Mouse (Mus musculus) c-Kit-positive CD71-positive TER-119-positive erythroid progenitor cells, embryonic 14.5 days (primary cell): ENCODE data around the gene Usp7.
A peak's percentile ranks its signal among the peaks of the same experiment; 100 is the strongest.
"Not testable (repeated sequence)": the region's sequence is repeated elsewhere in the genome, so short reads cannot be mapped to it uniquely, and the experiment has no call there.

ENCODE experiments used
- DNase-seq: peaks from one replicate; pipeline ENCODE4 v3.0.0-alpha.2; 2013; ENCODE audit warnings: low spot score

Gene Usp7

DNA sequence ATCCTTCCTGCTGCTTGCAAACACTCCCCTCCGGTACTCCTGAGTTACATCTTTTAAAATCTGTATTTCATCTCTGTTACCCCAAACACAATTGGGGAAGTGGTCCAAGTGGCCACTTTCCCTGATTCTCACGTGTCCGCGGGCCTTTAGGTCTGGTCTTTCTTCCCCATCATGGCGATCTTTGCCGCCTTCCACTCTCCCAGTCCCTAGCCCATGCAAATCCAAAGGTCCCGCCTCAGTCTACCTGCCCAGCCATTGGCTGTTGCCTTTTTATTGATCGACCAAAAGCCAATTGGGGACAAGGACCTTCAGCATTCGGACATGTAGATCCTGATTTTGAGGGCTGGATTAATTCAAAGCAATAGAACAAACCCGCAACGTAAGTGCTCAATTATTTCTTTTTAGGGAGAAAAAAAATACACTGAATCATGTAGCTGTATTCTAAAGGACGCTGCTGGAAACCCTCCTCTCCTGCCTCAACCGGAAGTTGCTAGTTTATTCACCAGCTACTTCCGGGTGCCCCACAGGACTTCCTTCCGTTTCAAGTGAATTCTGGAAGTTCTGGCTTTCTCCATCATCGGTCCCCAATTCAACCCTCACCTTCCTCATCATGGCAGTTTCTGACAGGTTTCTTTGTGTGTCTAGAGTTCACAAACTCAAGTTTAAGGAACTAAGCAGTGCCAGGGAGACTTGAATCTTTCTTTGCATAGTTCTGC lies 8.8 kb downstream of the Usp7 start:
- no peak for DNase-seq

DNA sequence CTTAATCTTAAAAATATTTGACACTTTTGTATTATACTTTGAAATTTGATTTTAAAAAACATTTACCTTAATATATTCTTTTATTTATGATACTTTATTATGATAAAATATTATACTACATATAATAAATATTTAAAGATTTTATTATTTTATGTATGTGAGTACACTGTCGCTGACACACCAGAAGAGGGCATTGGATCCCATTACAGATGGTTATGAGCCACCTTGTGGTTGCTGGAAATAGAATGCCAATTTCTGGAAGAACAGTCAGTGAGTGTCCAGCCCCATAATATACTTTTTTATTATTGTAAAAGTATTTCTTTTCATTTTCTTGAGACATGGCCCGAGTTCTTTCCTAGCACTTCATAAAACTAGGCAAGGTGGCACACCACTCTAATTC lies 10.4 kb downstream of the Usp7 start:
- no peak for DNase-seq

GRCm38 (mm10) chr16:8781191-8781590 lies 10.9 kb downstream of the Usp7 start:
- DNase-seq, result no peak

- no peak for DNase-seq
Measured at GRCm38 (mm10) chr16:8780187-8780586, 11.9 kb downstream of the Usp7 start.

DNA sequence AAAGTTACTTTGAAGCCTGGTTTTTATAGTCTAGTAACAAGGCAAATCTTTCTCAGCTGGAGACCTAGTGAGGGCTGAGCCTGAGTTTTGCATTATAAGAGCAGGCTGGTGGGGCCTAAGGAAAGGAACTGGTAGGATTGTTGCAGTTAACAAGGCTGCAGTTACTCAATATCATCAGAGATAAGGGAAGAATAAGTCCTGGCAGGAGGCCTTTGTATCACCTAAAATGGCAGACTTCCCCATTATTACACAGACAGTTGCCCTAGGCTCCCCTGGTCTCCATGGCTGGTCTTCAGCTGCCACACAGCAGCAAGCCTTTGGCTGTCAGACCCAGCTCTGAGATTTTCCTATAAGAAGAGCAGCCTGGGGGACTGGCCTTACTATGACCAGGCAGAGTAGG lies 13.4 kb downstream of the Usp7 start:
- no peak for DNase-seq

DNA sequence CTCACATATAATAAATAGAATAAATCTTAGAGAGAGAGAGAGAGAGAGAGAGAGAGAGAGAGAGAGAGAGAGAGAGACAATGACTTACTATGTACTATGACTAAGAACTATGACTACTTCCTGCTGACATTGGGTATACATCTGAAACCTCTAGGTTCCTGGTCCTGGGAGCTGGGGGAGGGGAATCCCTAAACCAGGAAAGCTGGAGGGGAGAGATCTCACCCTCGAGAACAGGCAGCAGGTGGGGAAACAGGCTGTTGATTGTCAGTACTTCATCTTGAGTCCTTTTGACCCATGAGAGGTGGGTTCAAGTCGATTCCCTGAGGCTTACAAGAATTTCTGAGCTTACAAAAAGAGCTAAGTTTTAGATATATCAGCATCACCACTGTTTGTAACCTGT lies 14.9 kb downstream of the Usp7 start:
- DNase-seq, result no peak

DNA sequence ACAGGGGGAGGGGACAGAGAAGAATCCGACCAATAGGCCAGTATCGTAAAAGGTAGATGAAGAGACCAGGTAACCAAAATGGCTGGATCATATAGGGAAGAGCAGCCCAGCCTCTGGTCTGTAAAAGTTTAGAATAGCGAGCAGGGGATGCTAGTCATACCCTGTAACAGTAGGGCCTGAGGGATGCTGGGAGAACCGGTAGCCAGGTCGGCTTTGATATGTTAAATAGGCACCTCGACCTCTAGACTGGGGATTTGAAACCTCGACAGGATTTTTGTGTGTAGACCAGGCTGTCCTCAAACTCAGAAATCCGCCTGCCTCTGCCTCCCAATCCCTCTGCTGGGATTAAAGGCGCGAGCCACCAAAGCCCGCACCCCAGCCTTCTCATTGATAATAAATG lies 15.5 kb downstream of the Usp7 start:
- no peak for DNase-seq

GRCm38 (mm10) chr16:8771086-8771485 lies 21.0 kb downstream of the Usp7 start:
- DNase-seq, result no peak

DNA sequence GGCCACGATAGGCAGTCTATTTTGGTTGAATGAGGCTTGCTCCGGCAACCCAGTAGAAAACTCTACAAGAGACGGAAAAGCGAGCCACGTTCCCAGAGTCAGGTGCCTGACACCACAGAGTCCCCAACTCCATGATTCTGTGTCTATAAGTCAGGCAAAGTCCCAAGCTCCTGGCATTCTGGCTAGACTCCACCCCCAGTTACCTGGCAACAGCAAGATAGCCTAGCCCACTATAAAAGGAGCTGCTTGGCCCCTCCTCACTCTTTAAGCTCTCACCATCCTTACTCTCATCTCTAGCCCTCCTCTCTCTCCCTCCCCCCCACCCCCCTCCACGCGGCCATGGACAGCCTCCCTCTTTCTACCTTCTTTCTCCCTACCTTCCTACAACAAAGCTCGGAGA lies 21.8 kb downstream of the Usp7 start:
- DNase-seq, result not testable (repeated sequence)

DNA sequence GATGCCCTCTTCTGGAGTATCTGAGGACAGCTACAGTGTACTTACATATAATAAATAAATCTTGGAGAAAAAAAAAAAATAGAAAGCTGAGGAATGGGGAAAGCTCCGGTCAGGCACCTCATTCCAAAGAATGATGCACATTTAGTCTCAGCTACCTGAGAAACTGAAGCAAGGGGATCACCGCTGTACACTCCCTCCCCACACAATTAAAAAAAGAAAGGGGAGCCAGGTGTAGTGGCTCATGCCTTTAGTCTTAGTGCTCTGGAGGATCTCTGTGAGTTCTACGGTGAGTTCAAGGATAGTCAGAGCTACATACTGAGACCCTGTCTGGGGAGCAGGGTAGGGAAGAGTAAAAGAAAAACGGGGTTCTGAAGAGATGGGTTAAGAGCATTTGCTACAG lies 22.6 kb downstream of the Usp7 start:
- no peak for DNase-seq

DNA sequence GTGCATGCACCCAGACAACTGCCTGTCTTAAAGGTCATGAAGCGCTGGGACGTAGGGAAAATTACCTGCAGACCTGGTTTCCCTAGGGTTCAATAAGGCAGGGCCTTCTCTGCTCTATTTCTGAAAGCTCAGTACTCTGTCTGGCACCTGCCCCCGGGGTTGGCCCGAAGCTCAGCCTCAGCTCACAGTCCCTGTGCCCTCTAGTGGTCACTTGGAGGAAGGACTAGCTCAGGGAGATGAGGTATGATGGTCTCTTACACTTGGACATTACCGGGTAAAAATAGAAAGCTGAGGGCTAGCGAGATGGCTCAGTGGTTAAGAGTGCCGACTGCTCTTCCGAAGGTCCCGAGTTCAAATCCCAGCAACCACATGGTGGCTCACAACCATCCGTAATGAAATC lies 23.0 kb downstream of the Usp7 start:
- peak; percentile 86 for DNase-seq

DNA sequence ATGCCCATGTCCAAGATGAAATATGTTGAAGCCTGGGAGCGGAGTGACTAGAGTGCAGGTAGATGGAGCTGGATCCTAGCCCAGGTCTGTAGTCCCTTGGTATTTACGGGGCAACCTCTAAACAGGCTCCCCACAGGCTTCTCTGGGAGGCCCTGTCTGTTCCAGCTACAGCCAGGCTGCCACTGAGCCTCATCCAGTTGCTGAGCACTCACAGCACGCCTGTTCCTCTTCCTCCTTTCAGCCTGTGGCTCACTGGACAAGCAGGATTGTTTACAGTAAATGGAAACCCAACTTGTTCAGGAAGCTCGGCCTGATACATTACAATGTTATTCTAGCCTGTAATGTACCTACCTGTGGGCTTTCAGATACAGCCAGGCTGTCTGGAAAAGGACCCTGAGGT lies 23.5 kb downstream of the Usp7 start:
- DNase-seq, result no peak

GRCm38 (mm10) chr16:8768071-8768470 lies 24.0 kb downstream of the Usp7 start:
- peak; percentile 47 for DNase-seq

DNA sequence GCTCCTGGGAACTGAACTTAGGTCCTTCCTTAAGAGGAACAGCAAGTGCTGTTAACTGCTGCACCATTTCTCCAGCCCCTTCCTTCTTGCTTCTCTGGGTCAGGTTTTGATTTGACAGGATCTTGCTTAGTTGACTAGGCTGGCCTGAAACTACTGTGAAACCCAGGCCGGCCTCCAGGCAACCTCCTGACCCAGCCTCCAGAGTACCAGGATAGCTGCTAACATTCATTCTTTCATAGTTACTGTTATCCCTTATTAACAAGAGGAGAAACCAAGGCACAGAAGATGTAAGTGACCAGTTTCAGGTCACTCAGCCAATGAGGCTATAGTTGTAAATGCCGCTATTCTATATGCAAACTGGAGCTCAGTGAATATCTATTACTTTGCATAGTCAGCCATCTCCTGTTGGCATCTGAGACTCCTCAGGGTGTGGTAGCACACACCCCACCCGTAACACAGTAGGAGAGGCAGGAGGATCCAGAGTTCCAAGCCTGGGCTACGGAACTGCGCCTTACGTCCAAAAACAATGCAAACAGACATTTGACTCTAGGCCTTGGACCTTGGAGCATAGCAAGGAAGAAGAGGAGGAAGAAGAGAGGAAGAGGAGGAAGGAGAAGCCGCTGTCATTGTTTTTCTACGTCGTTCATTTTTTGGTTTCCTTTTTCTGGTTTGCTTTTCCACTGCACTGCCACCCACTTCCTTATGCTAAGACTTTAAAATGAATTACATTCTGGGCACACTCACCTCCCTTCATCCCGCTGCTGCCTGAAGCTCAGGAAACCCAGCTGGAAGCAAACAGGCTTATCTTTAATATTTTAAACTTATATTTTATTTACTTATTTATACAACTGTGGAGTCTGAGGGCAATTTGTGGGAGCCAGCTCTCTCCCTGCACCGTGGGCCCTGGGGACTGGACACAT lies 24.7 kb downstream of the Usp7 start:
- peak; percentile 67 for DNase-seq

GRCm38 (mm10) chr16:8766196-8766595 lies 25.9 kb downstream of the Usp7 start:
- no peak for DNase-seq

DNA sequence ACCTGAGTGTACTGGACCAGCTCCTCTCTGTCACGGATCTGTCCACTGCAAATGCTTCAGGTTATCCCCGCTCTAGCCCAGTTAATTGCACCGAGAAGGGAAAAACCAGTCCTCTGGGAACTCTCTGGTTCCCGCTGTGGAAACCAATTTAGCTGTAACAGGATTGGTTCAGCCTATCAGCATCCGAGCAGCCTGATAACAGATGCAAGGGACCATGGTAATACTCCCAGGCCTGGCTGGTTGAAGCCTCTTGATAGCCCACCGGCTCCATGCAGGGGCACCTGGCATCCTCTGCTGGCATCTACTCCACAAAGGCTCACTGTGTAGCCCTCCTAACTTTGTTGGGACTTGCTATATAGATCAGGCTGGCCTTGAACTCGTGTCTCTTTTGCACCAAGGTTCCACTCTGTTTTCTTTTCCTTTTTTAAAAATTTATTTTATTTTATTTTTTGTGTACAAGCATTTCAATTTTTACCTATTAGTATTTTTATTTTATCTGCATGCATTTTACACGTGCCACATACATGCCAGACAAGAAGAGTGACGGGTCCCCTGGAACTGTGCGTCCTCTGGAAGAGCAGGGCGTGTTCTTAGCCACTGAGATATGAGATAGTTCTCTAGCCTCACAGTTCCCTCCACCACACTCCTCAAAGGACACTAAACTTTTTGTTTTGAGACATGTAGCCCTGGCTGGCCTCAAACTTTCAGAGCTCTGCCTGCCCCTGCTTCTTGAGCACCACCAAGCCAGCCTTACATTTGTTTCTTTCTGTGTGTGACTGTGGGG lies 27.8 kb downstream of the Usp7 start:
- DNase-seq, result peak; percentile 50

- DNase-seq, result no peak
Measured at GRCm38 (mm10) chr16:8763028-8763427, 29.1 kb downstream of the Usp7 start.

DNA sequence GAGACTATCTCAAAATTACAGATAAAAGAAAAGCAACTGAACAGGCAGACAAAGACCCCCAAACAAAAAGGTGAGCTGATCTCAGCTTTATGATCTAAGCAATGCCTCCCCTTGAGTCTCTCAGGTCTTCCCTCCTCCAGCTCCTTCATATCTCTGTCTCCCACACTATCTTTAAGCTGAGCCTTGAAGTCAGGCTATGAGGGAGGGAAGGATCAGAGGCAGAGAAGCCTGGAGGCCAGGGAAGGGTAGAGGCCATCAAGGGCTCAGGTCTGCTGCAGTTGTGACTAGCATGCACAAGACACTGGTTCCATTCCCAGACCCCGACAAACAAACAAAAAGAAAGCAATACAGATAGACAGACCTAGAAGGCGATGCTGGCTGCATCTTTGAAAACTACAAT lies 30.2 kb downstream of the Usp7 start:
- DNase-seq, result peak; percentile 63

DNA sequence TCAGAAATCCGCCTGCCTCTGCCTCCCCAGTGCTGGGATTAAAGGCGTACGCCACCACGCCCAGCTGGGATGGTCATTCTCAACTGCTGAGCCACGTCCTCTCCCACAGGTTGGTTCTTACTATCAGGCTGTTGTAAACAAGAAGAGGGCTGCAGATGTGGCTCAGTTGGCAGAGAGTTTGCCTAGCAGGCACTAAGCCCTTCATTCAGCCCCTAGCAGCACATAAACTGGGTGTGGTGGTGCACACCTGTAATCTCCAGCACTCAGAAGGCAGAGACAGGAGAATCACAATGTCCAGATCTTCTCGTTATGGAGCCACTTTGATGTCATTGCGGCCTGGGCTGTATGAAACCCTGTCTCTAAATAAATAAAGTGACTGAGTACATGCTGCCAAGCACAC lies 31.1 kb downstream of the Usp7 start:
- peak; percentile 43 for DNase-seq

GRCm38 (mm10) chr16:8758979-8759378 lies 33.1 kb downstream of the Usp7 start:
- no peak for DNase-seq

DNA sequence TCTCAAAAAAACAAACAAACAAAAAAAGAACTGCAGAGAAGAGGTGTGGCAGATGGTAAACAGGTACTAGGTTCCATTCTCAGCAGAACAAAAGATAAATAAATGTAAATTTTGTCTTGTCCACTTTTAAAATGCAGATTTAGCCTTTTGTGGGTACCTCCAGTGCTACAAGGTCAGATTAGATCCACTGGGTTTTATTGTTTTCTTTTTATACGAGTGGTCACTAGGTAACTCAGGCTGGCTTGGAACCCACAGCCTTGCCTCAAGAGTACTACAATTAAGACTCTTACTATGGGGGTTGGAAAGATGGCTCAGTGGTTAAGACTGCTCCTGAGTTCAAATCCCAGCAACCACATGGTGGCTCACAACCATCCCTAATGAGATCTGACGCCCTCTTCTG lies 33.9 kb downstream of the Usp7 start:
- no peak for DNase-seq

- not testable (repeated sequence) for DNase-seq
Measured at GRCm38 (mm10) chr16:8757586-8757985, 34.5 kb downstream of the Usp7 start.

DNA sequence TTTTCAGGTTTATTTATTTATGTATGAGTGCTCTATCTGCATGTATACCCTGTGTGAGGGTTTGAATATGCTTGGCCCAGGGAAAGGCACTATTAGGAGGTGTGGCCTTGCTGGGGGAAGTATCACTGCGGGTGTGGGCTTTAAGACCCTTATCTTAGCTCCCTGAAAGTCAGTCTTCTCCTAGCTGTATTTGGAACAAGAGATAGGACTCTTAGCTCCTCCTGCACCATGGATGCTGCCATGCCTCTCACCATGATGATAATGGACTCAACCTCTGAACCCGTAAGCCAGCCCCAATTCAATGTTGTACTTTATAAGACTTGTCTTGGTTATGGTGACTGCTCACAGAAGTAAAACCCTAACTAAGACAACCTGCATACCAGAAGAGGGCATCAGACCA lies 39.8 kb downstream of the Usp7 start:
- DNase-seq, result peak; percentile 69
